Mouse (Mus musculus): ENCODE data around the gene Galr2. TPM values are rescaled to one million over a fixed set of nuclear protein-coding genes. Genes with fewer than 3 reads are reported as not detected.
A peak's percentile ranks its signal among the peaks of the same experiment; 100 is the strongest.

Gene Galr2
- polyA plus RNA-seq, 1 experiment = 1.5 TPM

DNA sequence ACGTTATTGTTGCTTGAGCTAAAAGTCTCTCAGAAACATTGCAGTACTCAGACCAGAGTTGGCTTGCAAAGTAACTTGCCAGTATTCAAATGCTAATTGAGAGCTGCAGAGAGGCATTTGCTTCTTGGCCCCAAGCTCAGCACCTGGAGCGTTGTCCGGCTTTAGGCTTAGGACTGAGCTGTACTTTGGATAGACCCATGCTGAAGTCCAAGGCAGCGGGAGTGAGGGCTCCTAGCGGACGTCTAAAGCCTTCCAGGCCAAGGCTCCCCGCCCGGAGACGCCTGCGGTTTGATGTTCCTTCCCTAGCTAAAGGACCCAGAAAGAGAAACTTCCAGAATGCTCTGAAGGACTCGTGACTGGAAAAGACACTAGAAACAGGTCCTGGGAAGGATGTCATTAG is 1.4 kb downstream of the Galr2 start:
- Histone ChIP-seq H3ac (ENCODE audit: control insufficient read depth, insufficient read length) (no peak overlapping the region), H3K36me3 (ENCODE audit: control insufficient read depth, insufficient read depth) (no peaks in the 10 kb centered on the region), H3K4me3 (no peak overlapping the region), H3K4me2 (ENCODE audit: low read depth) (no peak overlapping the region), H3K79me2 (ENCODE audit: control insufficient read depth, insufficient read depth) (no peaks in the 10 kb centered on the region), H3K27me3 (ENCODE audit: control insufficient read depth, insufficient read depth, insufficient read length) (peaks cover 15% of the 10 kb centered on the region)
- no peak for TF ChIP-seq E2F4 (IDR thresholded peaks at IDR 0.05; ENCODE audit: insufficient read depth)

DNA sequence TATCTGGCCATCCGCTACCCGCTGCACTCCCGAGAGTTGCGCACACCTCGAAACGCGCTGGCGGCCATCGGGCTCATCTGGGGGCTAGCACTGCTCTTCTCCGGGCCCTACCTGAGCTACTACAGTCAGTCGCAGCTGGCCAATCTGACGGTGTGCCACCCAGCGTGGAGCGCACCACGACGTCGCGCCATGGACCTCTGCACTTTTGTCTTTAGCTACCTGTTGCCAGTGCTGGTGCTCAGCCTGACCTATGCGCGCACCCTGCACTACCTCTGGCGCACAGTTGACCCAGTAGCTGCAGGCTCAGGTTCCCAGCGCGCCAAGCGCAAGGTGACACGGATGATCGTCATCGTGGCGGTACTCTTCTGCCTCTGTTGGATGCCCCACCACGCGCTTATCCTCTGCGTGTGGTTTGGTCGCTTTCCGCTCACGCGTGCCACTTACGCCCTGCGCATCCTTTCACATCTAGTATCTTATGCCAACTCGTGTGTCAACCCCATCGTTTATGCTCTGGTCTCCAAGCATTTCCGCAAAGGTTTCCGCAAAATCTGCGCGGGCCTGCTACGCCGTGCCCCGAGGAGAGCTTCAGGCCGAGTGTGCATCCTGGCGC is 2.3 kb downstream of the Galr2 start:
- TF ChIP-seq POLR2AphosphoS2 (IDR thresholded peaks at IDR 0.05; ENCODE audit: insufficient read length, low read depth) (peak; percentile 81), POLR2A (IDR thresholded peaks at IDR 0.05; ENCODE audit: insufficient read length, low read depth) (no peak), MYOG (IDR thresholded peaks at IDR 0.05; ENCODE audit: control insufficient read depth in 1 of 3, insufficient read depth in 1 of 3, insufficient read length in 2 of 3, low read depth in 2 of 3) (peak in 1 of 3 experiments; percentile 33)
- no peak overlapping the region for H3K4me3 ChIP-seq
- no peaks in the 10 kb centered on the region for H3K79me2 ChIP-seq (ENCODE audit: control insufficient read depth, insufficient read depth)
- H3K4me2 ChIP-seq (ENCODE audit: low read depth) = no peak overlapping the region
- H3K36me3 ChIP-seq (ENCODE audit: control insufficient read depth, insufficient read depth) = no peaks in the 10 kb centered on the region
- no peak overlapping the region for H3ac ChIP-seq (ENCODE audit: control insufficient read depth, insufficient read length)
- H3K27me3 ChIP-seq (ENCODE audit: control insufficient read depth, insufficient read depth, insufficient read length) = peaks cover 15% of the 10 kb centered on the region

DNA sequence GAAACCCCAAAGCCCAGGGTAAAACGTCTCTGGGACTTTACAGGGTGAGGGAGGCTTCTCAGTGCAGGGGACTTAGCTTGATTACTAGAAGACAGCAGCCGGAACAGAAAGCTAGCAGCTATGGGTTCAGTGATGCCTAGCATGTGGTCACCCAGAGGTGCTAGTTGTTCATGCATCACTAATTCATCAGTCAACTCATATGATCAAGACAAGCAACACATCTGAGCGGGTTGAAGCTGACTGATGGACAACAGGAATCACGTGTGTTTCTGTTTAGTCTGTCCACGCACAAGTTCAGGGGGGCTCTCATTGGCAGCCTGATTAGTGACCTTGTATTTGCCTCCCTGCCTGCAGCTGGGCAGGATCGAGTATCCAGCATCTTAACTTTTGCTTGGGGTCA is 3.2 kb downstream of the Galr2 start:
- TF ChIP-seq TCF12 (IDR thresholded peaks at IDR 0.05; ENCODE audit: insufficient read depth, poor library complexity, severe bottlenecking) (no peak), MAX (IDR thresholded peaks at IDR 0.05; ENCODE audit: low read depth) (no peak), SRF (IDR thresholded peaks at IDR 0.05; ENCODE audit: control insufficient read depth, insufficient read length, low read depth) (no peak), MYOD1 (IDR thresholded peaks at IDR 0.05; ENCODE audit: control insufficient read depth in 1 of 3, insufficient read length in 2 of 3, low read depth in 2 of 3) (no peak), POLR2A (IDR thresholded peaks at IDR 0.05; ENCODE audit: insufficient read length, low read depth) (no peak), E2F4 (IDR thresholded peaks at IDR 0.05; ENCODE audit: insufficient read depth) (no peak), POLR2AphosphoS2 (IDR thresholded peaks at IDR 0.05; ENCODE audit: insufficient read length, low read depth) (no peak), REST (IDR thresholded peaks at IDR 0.05; ENCODE audit: insufficient read depth, insufficient read length) (no peak), MYOG (IDR thresholded peaks at IDR 0.05; ENCODE audit: control insufficient read depth in 1 of 3, insufficient read depth in 1 of 3, insufficient read length in 2 of 3, low read depth in 2 of 3) (no peak), CEBPB (IDR thresholded peaks at IDR 0.05; ENCODE audit: insufficient read depth, poor library complexity, severe bottlenecking) (no peak), TCF3 (IDR thresholded peaks at IDR 0.05; ENCODE audit: insufficient read length, low read depth) (no peak), USF1 (IDR thresholded peaks at IDR 0.05; ENCODE audit: low read depth) (no peak)
- Histone ChIP-seq H3K36me3 (ENCODE audit: control insufficient read depth, insufficient read depth) (no peaks in the 10 kb centered on the region), H3K27me3 (ENCODE audit: control insufficient read depth, insufficient read depth, insufficient read length) (peaks cover 15% of the 10 kb centered on the region)

GRCm38 (mm10) chr11:116285770-116286191 is 5.0 kb downstream of the Galr2 start:
- H3K36me3 ChIP-seq (ENCODE audit: control insufficient read depth, insufficient read depth) = no peaks in the 10 kb centered on the region
- peaks cover 15% of the 10 kb centered on the region for H3K27me3 ChIP-seq (ENCODE audit: control insufficient read depth, insufficient read depth, insufficient read length)
- no peak overlapping the region for H3K4me3 ChIP-seq
- no peaks in the 10 kb centered on the region for H3K79me2 ChIP-seq (ENCODE audit: control insufficient read depth, insufficient read depth)
- TF ChIP-seq USF1 (IDR thresholded peaks at IDR 0.05; ENCODE audit: low read depth) (no peak), E2F4 (IDR thresholded peaks at IDR 0.05; ENCODE audit: insufficient read depth) (no peak), SRF (IDR thresholded peaks at IDR 0.05; ENCODE audit: control insufficient read depth, insufficient read length, low read depth) (no peak), CEBPB (IDR thresholded peaks at IDR 0.05; ENCODE audit: insufficient read depth, poor library complexity, severe bottlenecking) (no peak), MYOD1 (IDR thresholded peaks at IDR 0.05; ENCODE audit: control insufficient read depth in 1 of 3, insufficient read length in 2 of 3, low read depth in 2 of 3) (peak; percentile 99 to 100 (median 99)), POLR2A (IDR thresholded peaks at IDR 0.05; ENCODE audit: insufficient read length, low read depth) (peak; percentile 26), MYOG (IDR thresholded peaks at IDR 0.05; ENCODE audit: control insufficient read depth in 1 of 3, insufficient read depth in 1 of 3, insufficient read length in 2 of 3, low read depth in 2 of 3) (peak; percentile 82 to 96 (median 95)), TCF12 (IDR thresholded peaks at IDR 0.05; ENCODE audit: insufficient read depth, poor library complexity, severe bottlenecking) (peak; percentile 94), POLR2AphosphoS2 (IDR thresholded peaks at IDR 0.05; ENCODE audit: insufficient read length, low read depth) (peak; percentile 72), TCF3 (IDR thresholded peaks at IDR 0.05; ENCODE audit: insufficient read length, low read depth) (peak; percentile 95), MAX (IDR thresholded peaks at IDR 0.05; ENCODE audit: low read depth) (no peak), REST (IDR thresholded peaks at IDR 0.05; ENCODE audit: insufficient read depth, insufficient read length) (no peak)
- H3ac ChIP-seq (ENCODE audit: control insufficient read depth, insufficient read length) = no peak overlapping the region
- H3K4me2 ChIP-seq (ENCODE audit: low read depth) = peak overlapping the region; percentile 34

More for the DNA sequence above, 3.2 kb downstream of the Galr2 start:
- Histone ChIP-seq H3K4me2 (ENCODE audit: low read depth) (no peak overlapping the region), H3K4me3 (no peak overlapping the region), H3ac (ENCODE audit: control insufficient read depth, insufficient read length) (no peak overlapping the region), H3K79me2 (ENCODE audit: control insufficient read depth, insufficient read depth) (no peaks in the 10 kb centered on the region)

- Histone ChIP-seq H3K36me3 (ENCODE audit: control insufficient read depth, insufficient read depth) (peaks cover 5% of the 10 kb centered on the region), H3K4me3 (no peak overlapping the region), H3ac (ENCODE audit: control insufficient read depth, insufficient read length) (no peak overlapping the region), H3K4me2 (ENCODE audit: low read depth) (peak overlapping the region; percentile 4), H3K27me3 (ENCODE audit: control insufficient read depth, insufficient read depth, insufficient read length) (peaks cover 10% of the 10 kb centered on the region), H3K79me2 (ENCODE audit: control insufficient read depth, insufficient read depth) (no peaks in the 10 kb centered on the region)
- no peak for TF ChIP-seq POLR2A (IDR thresholded peaks at IDR 0.05; ENCODE audit: insufficient read length, low read depth)
- TF ChIP-seq MAX (IDR thresholded peaks at IDR 0.05; ENCODE audit: low read depth) = no peak
- no peak for TF ChIP-seq E2F4 (IDR thresholded peaks at IDR 0.05; ENCODE audit: insufficient read depth)
- TF ChIP-seq TCF12 (IDR thresholded peaks at IDR 0.05; ENCODE audit: insufficient read depth, poor library complexity, severe bottlenecking) = no peak
- no peak for TF ChIP-seq REST (IDR thresholded peaks at IDR 0.05; ENCODE audit: insufficient read depth, insufficient read length)
- TF ChIP-seq MYOD1 (IDR thresholded peaks at IDR 0.05; ENCODE audit: control insufficient read depth in 1 of 3, insufficient read length in 2 of 3, low read depth in 2 of 3) = no peak
- no peak for TF ChIP-seq POLR2AphosphoS2 (IDR thresholded peaks at IDR 0.05; ENCODE audit: insufficient read length, low read depth)
- no peak for TF ChIP-seq MYOG (IDR thresholded peaks at IDR 0.05; ENCODE audit: control insufficient read depth in 1 of 3, insufficient read depth in 1 of 3, insufficient read length in 2 of 3, low read depth in 2 of 3)
- no peak for TF ChIP-seq SRF (IDR thresholded peaks at IDR 0.05; ENCODE audit: control insufficient read depth, insufficient read length, low read depth)
Observed at GRCm38 (mm10) chr11:116287351-116287750, 6.6 kb downstream of the Galr2 start.
